Mouse (Mus musculus): Measurements from ENCODE around the gene Wdr66.
"Not testable (repeated sequence)": the region's sequence is repeated elsewhere in the genome, so short reads cannot be mapped to it uniquely, and the experiment has no call there.

The Wdr66 gene

GRCm38 (mm10) chr5:123251834-123252233, at the start of gene Wdr66:
TSS of gene Wdr66 (plus strand) at chr5:123252102.
- peak; percentile 86 for DNase-seq (ENCODE audit: low read depth)

GRCm38 (mm10) chr5:123202771-123203170, 49.1 kb upstream of the Wdr66 start:
- DNase-seq (ENCODE audit: low read depth) = not testable (repeated sequence)

GRCm38 (mm10) chr5:123203591-123203990, 48.3 kb upstream of the Wdr66 start:
- DNase-seq (ENCODE audit: low read depth) = not testable (repeated sequence)

GRCm38 (mm10) chr5:123222346-123223050, 29.4 kb upstream of the Wdr66 start:
- not testable (repeated sequence) for DNase-seq (ENCODE audit: low read depth)

GRCm38 (mm10) chr5:123223051-123223410, 28.9 kb upstream of the Wdr66 start:
- DNase-seq (ENCODE audit: low read depth) = no peak

GRCm38 (mm10) chr5:123223861-123224260, 28.0 kb upstream of the Wdr66 start:
- DNase-seq (ENCODE audit: low read depth) = not testable (repeated sequence)

GRCm38 (mm10) chr5:123226851-123227250, 25.1 kb upstream of the Wdr66 start:
- DNase-seq (ENCODE audit: low read depth) = no peak

- DNase-seq (ENCODE audit: low read depth) = peak; percentile 98
Observed at GRCm38 (mm10) chr5:123227762-123228523, 24.0 kb upstream of the Wdr66 start.

GRCm38 (mm10) chr5:123228524-123228922, 23.4 kb upstream of the Wdr66 start:
- DNase-seq (ENCODE audit: low read depth) = no peak

GRCm38 (mm10) chr5:123229296-123229695, 22.6 kb upstream of the Wdr66 start:
- DNase-seq (ENCODE audit: low read depth) = no peak

GRCm38 (mm10) chr5:123232180-123232579, 19.7 kb upstream of the Wdr66 start:
- no peak for DNase-seq (ENCODE audit: low read depth)

- peak; percentile 75 for DNase-seq (ENCODE audit: low read depth)
Observed at GRCm38 (mm10) chr5:123235731-123236130, 16.2 kb upstream of the Wdr66 start.

GRCm38 (mm10) chr5:123236426-123236825, 15.5 kb upstream of the Wdr66 start:
- no peak for DNase-seq (ENCODE audit: low read depth)

GRCm38 (mm10) chr5:123239501-123239900, 12.4 kb upstream of the Wdr66 start:
- DNase-seq (ENCODE audit: low read depth) = no peak

- DNase-seq (ENCODE audit: low read depth) = peak; percentile 77
Observed at GRCm38 (mm10) chr5:123245518-123245917, 6.4 kb upstream of the Wdr66 start.

- DNase-seq (ENCODE audit: low read depth) = no peak
Observed at GRCm38 (mm10) chr5:123251390-123251789, 512 bp upstream of the Wdr66 start.

GRCm38 (mm10) chr5:123256841-123257755, 5.2 kb downstream of the Wdr66 start:
- peak; percentile 26 for DNase-seq (ENCODE audit: low read depth)

GRCm38 (mm10) chr5:123258990-123259389, 7.1 kb downstream of the Wdr66 start:
- peak; percentile 35 for DNase-seq (ENCODE audit: low read depth)

- DNase-seq (ENCODE audit: low read depth) = no peak
Observed at GRCm38 (mm10) chr5:123260698-123261097, 8.8 kb downstream of the Wdr66 start.

- DNase-seq (ENCODE audit: low read depth) = peak; percentile 61
Observed at GRCm38 (mm10) chr5:123266909-123267308, 15.0 kb downstream of the Wdr66 start.

GRCm38 (mm10) chr5:123268477-123269474, 16.9 kb downstream of the Wdr66 start:
- no peak for DNase-seq (ENCODE audit: low read depth)
